Mouse (Mus musculus): ENCODE measurements around the gene Mphosph9. TPM values are rescaled to one million over a fixed set of nuclear protein-coding genes. Genes with fewer than 3 reads are reported as not detected.

Gene Mphosph9
- polyA plus RNA-seq, 2 experiments = 3.4 to 4.2 TPM

DNA sequence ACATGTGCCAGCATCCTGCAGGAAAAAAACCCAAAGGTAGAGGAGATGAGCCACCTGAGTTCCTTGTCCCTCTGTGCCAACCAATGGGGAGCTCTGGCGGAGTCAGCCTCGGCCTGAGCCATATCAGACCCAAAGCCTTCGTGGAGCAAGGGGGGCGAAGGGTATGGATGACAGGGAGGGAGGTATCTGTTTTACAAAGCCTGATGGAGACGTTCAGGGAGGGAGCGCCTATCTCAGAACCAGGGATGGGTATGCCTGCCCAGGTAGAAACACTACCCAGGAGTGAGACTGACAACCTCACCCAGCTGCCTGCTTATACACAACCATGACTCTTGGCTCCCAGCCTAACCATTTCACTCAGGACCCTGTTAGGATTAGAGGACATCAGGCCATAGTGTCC, 111.4 kb downstream of the Mphosph9 start:
- Histone ChIP-seq H3K4me2 (ENCODE audit: low read depth) (no peak overlapping the region), H3K9ac (replicated peaks) (no peak overlapping the region), H3K27me3 (ENCODE audit: control insufficient read depth, insufficient read depth, low read length) (no peaks in the 10 kb centered on the region), H3K36me3 (replicated peaks; ENCODE audit: control insufficient read depth, insufficient read depth, low read depth) (no peaks in the 10 kb centered on the region), H3K27ac (no peak overlapping the region), H3K4me1 (replicated peaks; ENCODE audit: control insufficient read depth in 2 of 2, insufficient read depth in 2 of 2, low read length in 1 of 2) (peaks cover 0 to 7% of the 10 kb centered on the region in 2 experiments; a peak in 3 of 4 replicates), H3K4me3 (ENCODE audit: insufficient read depth in 1 of 2, low read depth in 2 of 2, low read length in 2 of 2) (no peak overlapping the region), H3K9me3 (ENCODE audit: control insufficient read depth, low read length) (no peaks in the 10 kb centered on the region)
- 70% methylated on average over 6 of the region's 6 CpGs for WGBS (ENCODE audit: insufficient replicate concordance)
- DNase-seq (ENCODE audit: low read depth in 3 of 3, low spot score in 3 of 3) (no peak), ATAC-seq (ENCODE audit: insufficient read depth) (no peak)
- TF ChIP-seq EP300 (IDR thresholded peaks at IDR 0.05; ENCODE audit: low read depth) (no peak), CTCF (IDR thresholded peaks at IDR 0.05; ENCODE audit: low read depth) (no peak)

DNA sequence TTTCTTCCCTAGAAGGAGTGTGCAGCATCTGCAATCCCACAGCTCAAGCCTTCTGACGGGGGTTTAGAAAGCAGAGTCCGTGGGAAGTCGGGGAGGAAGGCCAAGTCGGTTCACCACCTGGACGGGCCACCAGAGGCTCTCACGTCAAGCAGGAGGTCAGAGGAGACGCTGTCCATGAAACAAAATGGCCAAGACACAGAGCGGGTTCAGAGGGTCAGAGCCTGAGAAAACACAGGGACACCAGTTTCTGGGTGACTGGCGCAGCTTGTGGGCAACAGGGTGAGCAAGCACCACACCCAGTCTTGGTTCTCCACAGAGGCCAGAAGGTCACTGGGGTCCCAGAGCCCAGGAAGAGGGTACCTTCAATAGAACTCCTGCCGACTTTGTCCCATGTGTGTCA, 112.1 kb downstream of the Mphosph9 start:
- H3K4me3 ChIP-seq (ENCODE audit: insufficient read depth in 1 of 2, low read depth in 2 of 2, low read length in 2 of 2) = no peak overlapping the region
- TF ChIP-seq CTCF (IDR thresholded peaks at IDR 0.05; ENCODE audit: low read depth) = no peak
- no peak for TF ChIP-seq EP300 (IDR thresholded peaks at IDR 0.05; ENCODE audit: low read depth)
- ATAC-seq (ENCODE audit: insufficient read depth) = no peak
- no peak overlapping the region for H3K27ac ChIP-seq
- 66% methylated on average over 10 of the region's 10 CpGs for WGBS (ENCODE audit: insufficient replicate concordance)
- H3K4me1 ChIP-seq (replicated peaks; ENCODE audit: control insufficient read depth in 2 of 2, insufficient read depth in 2 of 2, low read length in 1 of 2) = peaks cover 2 to 9% of the 10 kb centered on the region in 2 experiments; a peak in 3 of 4 replicates
- no peaks in the 10 kb centered on the region for H3K27me3 ChIP-seq (ENCODE audit: control insufficient read depth, insufficient read depth, low read length)
- no peak overlapping the region for H3K9ac ChIP-seq (replicated peaks)
- no peaks in the 10 kb centered on the region for H3K9me3 ChIP-seq (ENCODE audit: control insufficient read depth, low read length)
- H3K36me3 ChIP-seq (replicated peaks; ENCODE audit: control insufficient read depth, insufficient read depth, low read depth) = no peaks in the 10 kb centered on the region
- no peak for DNase-seq (ENCODE audit: low read depth in 3 of 3, low spot score in 3 of 3)
- H3K4me2 ChIP-seq (ENCODE audit: low read depth) = no peak overlapping the region

DNA sequence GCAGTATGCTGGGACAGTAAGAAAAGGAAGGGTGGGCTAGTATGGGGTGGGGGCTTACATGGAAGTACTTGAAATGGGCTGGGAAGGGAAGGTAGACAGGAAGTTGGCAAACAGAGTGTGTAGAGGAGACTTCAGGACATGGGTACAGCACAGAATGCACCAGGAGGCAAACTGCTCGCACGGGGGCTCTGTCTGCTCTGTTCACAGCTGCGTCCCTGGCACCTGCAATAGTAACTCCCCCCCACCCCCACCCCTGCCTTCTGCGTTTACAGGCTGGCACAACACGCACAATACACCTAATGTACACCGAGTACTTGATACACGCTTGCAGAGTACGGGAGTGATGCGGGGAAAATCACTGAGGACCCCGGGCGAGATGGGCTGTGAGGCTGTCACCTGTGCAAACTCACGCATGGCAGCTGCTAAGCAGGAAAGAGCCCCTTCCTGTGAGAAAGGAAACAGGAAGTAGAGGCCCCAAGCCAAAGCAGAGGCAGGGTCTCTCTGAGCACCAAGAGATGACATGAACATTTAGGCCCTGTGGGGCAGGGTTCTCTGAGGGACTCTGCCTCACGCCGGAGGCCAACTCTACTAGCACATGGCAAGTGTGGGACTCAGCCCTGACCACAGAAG, 113.1 kb downstream of the Mphosph9 start:
- Histone ChIP-seq H3K27ac (no peak overlapping the region), H3K4me3 (ENCODE audit: insufficient read depth in 1 of 2, low read depth in 2 of 2, low read length in 2 of 2) (no peak overlapping the region), H3K9me3 (ENCODE audit: control insufficient read depth, low read length) (no peaks in the 10 kb centered on the region), H3K27me3 (ENCODE audit: control insufficient read depth, insufficient read depth, low read length) (no peaks in the 10 kb centered on the region), H3K4me1 (replicated peaks; ENCODE audit: control insufficient read depth in 2 of 2, insufficient read depth in 2 of 2, low read length in 1 of 2) (peaks cover 5 to 17% of the 10 kb centered on the region in 2 experiments), H3K36me3 (replicated peaks; ENCODE audit: control insufficient read depth, insufficient read depth, low read depth) (no peaks in the 10 kb centered on the region), H3K4me2 (ENCODE audit: low read depth) (no peak overlapping the region), H3K9ac (replicated peaks) (no peak overlapping the region)
- DNase-seq (ENCODE audit: low read depth in 3 of 3, low spot score in 3 of 3) (no peak), ATAC-seq (ENCODE audit: insufficient read depth) (no peak)
- TF ChIP-seq CTCF (IDR thresholded peaks at IDR 0.05; ENCODE audit: low read depth) = no peak
- no peak for TF ChIP-seq EP300 (IDR thresholded peaks at IDR 0.05; ENCODE audit: low read depth)
- WGBS (ENCODE audit: insufficient replicate concordance) = 49% methylated on average over 14 of the region's 14 CpGs

DNA sequence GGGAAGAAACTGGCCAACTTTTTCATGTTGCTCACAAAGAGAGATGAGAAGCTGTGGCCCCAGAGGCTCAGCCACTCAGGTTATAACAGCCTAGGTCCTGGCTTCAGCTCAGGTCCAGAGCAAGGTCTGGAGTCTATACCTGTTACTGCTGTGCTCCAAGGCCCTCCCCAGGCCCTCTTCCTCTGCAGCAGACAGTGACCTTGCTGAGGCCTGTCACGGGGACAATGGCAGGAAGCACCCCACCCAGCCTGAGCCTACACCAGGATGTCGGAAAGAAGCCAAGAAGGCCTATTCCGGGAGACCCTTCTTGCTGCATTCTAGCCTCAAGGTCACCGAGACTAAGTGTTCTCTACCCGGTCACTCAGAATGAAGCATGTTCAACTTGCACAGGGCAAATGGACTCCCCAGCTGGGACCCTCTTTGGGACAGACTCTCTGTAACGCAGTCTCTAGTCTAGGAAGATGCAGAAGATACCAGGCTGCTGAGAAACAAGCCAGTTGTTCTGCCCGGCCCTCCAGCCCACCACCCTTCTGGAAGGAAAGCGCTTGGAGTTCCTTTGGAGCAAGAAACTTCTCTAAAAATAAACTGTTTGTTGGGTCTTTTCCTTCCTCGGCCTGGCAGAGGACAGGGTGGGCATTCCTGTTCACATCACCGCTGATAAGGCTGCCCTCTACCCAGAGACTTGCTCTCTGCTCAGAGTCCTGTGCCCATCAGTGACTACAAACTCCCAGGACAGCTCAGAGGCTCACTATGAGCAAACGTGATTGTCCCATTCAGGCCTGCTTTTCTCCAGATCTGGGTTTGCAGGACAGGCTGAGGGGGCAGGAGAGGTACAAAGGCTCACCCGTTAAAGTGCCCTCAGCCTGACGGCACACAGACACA, 113.9 kb downstream of the Mphosph9 start:
- Histone ChIP-seq H3K27me3 (ENCODE audit: control insufficient read depth, insufficient read depth, low read length) (no peaks in the 10 kb centered on the region), H3K4me1 (replicated peaks; ENCODE audit: control insufficient read depth in 2 of 2, insufficient read depth in 2 of 2, low read length in 1 of 2) (peaks cover 10 to 22% of the 10 kb centered on the region in 2 experiments), H3K4me3 (ENCODE audit: insufficient read depth in 1 of 2, low read depth in 2 of 2, low read length in 2 of 2) (no peak overlapping the region), H3K36me3 (replicated peaks; ENCODE audit: control insufficient read depth, insufficient read depth, low read depth) (no peaks in the 10 kb centered on the region), H3K9ac (replicated peaks) (no peak overlapping the region), H3K4me2 (ENCODE audit: low read depth) (no peak overlapping the region), H3K27ac (no peak overlapping the region), H3K9me3 (ENCODE audit: control insufficient read depth, low read length) (no peaks in the 10 kb centered on the region)
- WGBS (ENCODE audit: insufficient replicate concordance) = 44% methylated on average over 13 of the region's 13 CpGs
- DNase-seq (ENCODE audit: low read depth in 3 of 3, low spot score in 3 of 3) (no peak), ATAC-seq (ENCODE audit: insufficient read depth) (no peak)
- TF ChIP-seq CTCF (IDR thresholded peaks at IDR 0.05; ENCODE audit: low read depth) = no peak
- TF ChIP-seq EP300 (IDR thresholded peaks at IDR 0.05; ENCODE audit: low read depth) = no peak

DNA sequence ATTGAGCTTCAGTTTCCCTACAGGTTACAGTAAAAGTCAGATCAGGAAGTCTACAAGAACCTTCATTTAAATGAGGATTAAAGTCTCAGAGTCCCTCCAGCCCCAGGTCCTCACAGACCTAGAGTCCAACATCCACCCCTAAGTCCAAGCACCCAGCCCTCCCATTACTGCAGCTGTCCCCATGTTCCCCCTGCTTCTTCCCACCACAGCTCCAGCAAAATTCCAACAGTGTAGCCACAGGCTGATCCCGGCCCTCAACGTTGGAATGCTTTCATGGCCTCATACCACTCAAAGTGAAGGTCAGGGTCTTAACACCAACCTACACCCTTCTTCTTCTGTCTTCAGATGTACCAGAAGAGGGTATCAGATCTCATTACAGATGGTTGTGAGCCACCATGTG, 116.1 kb downstream of the Mphosph9 start:
- Histone ChIP-seq H3K27ac (no peak overlapping the region), H3K4me2 (ENCODE audit: low read depth) (no peak overlapping the region), H3K4me1 (replicated peaks; ENCODE audit: control insufficient read depth in 2 of 2, insufficient read depth in 2 of 2, low read length in 1 of 2) (peaks cover 13 to 39% of the 10 kb centered on the region in 2 experiments), H3K9me3 (ENCODE audit: control insufficient read depth, low read length) (no peaks in the 10 kb centered on the region), H3K9ac (replicated peaks) (no peak overlapping the region), H3K4me3 (ENCODE audit: insufficient read depth in 1 of 2, low read depth in 2 of 2, low read length in 2 of 2) (no peak overlapping the region), H3K27me3 (ENCODE audit: control insufficient read depth, insufficient read depth, low read length) (no peaks in the 10 kb centered on the region), H3K36me3 (replicated peaks; ENCODE audit: control insufficient read depth, insufficient read depth, low read depth) (no peaks in the 10 kb centered on the region)
- no peak for DNase-seq (ENCODE audit: low read depth in 3 of 3, low spot score in 3 of 3)
- TF ChIP-seq EP300 (IDR thresholded peaks at IDR 0.05; ENCODE audit: low read depth) (no peak), CTCF (IDR thresholded peaks at IDR 0.05; ENCODE audit: low read depth) (no peak)
- no peak for ATAC-seq (ENCODE audit: insufficient read depth)
- WGBS (ENCODE audit: insufficient replicate concordance) = 77% methylated on average over 2 of the region's 2 CpGs
